Mouse (Mus musculus): ENCODE results near the gene Snx9. TPM values are rescaled to one million over a fixed set of nuclear protein-coding genes. Genes with fewer than 3 reads are reported as not detected.
A peak's percentile ranks its signal among the peaks of the same experiment; 100 is the strongest.

The Snx9 gene
- polyA plus RNA-seq, 1 experiment from 2014 or later, result 39.9 TPM

DNA sequence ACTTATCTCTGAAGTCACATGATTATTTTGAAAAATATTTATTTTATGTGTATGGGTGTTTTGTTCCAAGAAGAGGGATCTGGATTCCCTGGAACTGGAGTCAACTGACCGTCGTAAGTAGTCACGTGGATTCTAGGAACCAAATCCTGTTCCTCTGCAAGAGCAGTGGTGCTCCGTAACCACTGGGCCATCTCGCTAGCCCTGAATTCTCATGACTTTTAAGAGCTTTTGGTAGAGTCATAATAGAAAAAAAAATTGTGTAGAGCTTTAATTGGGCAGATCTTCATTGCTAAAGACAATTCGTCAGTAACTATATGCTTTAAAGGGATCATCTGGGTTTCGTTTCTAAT, 2.5 kb downstream of the Snx9 start:
- Histone ChIP-seq H3K36me3 (ENCODE audit: control insufficient read depth, insufficient read depth, low read length) (no peaks in the 10 kb centered on the region), H3K27me3 (ENCODE audit: control insufficient read depth, insufficient read depth, low read length) (no peaks in the 10 kb centered on the region), H3K4me3 (ENCODE audit: low read depth, low read length) (no peak overlapping the region), H3K27ac (ENCODE audit: low read length) (no peak overlapping the region), H3K4me1 (ENCODE audit: control insufficient read depth, insufficient read depth, low read length) (peaks cover 19% of the 10 kb centered on the region), H3K4me2 (replicated peaks; ENCODE audit: low read depth, low read length) (no peak overlapping the region), H3K9me3 (ENCODE audit: control insufficient read depth, low read depth, low read length) (no peaks in the 10 kb centered on the region), H3K9ac (replicated peaks; ENCODE audit: low read depth, low read length) (no peak overlapping the region)
- WGBS, result 92% methylated on average over 7 of the region's 7 CpGs
- no peak for ATAC-seq (ENCODE audit: insufficient number of reproducible peaks, insufficient read depth, low FRiP score, low read depth)

DNA sequence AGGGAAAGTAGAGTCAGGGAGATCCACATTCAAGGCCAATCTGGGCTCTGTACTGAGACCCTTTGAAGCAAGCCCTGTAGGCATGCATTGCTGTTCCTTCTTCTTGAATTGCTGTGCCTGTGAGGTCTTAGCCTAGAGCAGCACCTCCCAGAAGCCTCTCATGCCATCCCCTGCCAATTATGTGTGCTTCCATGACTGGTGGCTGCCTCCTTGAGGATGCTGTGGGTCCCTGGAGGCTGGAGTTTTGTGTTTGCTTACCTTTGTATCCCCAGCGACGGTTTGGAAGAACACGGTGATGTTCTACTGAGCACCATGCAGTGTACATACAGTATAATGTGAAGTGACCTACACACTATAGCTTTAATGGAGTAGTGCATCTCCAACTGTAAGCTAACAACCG, 4.2 kb downstream of the Snx9 start:
- 74% methylated on average over 4 of the region's 4 CpGs for WGBS
- no peaks in the 10 kb centered on the region for H3K9me3 ChIP-seq (ENCODE audit: control insufficient read depth, low read depth, low read length)
- no peak overlapping the region for H3K27ac ChIP-seq (ENCODE audit: low read length)
- H3K27me3 ChIP-seq (ENCODE audit: control insufficient read depth, insufficient read depth, low read length), result no peaks in the 10 kb centered on the region
- H3K4me3 ChIP-seq (ENCODE audit: low read depth, low read length), result no peak overlapping the region
- ATAC-seq (ENCODE audit: insufficient number of reproducible peaks, insufficient read depth, low FRiP score, low read depth), result no peak
- H3K4me1 ChIP-seq (ENCODE audit: control insufficient read depth, insufficient read depth, low read length), result peaks cover 25% of the 10 kb centered on the region
- H3K9ac ChIP-seq (replicated peaks; ENCODE audit: low read depth, low read length), result no peak overlapping the region
- H3K36me3 ChIP-seq (ENCODE audit: control insufficient read depth, insufficient read depth, low read length), result no peaks in the 10 kb centered on the region
- H3K4me2 ChIP-seq (replicated peaks; ENCODE audit: low read depth, low read length), result no peak overlapping the region

DNA sequence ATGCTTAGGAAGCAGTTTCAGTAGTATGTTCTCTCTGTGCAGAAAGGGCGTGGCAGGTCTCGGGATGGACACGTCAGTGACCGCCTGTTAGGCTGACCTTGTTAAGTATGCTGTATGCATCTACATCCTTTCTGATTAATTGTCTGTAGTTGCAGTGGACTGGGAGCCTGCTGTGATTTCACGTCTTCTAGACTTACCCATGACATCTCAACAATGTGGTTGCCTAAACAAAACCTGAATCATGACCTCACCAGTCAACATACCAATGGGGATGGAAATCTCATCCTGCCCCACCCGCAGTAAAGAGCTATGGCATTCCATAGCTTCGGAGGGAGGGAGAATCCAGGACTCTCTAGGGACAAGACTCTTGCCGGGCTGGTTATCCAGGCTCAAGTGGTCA, 5.0 kb downstream of the Snx9 start:
- Histone ChIP-seq H3K9me3 (ENCODE audit: control insufficient read depth, low read depth, low read length) (no peaks in the 10 kb centered on the region), H3K9ac (replicated peaks; ENCODE audit: low read depth, low read length) (no peak overlapping the region), H3K27ac (ENCODE audit: low read length) (no peak overlapping the region), H3K27me3 (ENCODE audit: control insufficient read depth, insufficient read depth, low read length) (no peaks in the 10 kb centered on the region), H3K36me3 (ENCODE audit: control insufficient read depth, insufficient read depth, low read length) (no peaks in the 10 kb centered on the region), H3K4me1 (ENCODE audit: control insufficient read depth, insufficient read depth, low read length) (peaks cover 25% of the 10 kb centered on the region), H3K4me3 (ENCODE audit: low read depth, low read length) (no peak overlapping the region), H3K4me2 (replicated peaks; ENCODE audit: low read depth, low read length) (no peak overlapping the region)
- 51% methylated on average over 8 of the region's 8 CpGs for WGBS
- ATAC-seq (ENCODE audit: insufficient number of reproducible peaks, insufficient read depth, low FRiP score, low read depth), result no peak

DNA sequence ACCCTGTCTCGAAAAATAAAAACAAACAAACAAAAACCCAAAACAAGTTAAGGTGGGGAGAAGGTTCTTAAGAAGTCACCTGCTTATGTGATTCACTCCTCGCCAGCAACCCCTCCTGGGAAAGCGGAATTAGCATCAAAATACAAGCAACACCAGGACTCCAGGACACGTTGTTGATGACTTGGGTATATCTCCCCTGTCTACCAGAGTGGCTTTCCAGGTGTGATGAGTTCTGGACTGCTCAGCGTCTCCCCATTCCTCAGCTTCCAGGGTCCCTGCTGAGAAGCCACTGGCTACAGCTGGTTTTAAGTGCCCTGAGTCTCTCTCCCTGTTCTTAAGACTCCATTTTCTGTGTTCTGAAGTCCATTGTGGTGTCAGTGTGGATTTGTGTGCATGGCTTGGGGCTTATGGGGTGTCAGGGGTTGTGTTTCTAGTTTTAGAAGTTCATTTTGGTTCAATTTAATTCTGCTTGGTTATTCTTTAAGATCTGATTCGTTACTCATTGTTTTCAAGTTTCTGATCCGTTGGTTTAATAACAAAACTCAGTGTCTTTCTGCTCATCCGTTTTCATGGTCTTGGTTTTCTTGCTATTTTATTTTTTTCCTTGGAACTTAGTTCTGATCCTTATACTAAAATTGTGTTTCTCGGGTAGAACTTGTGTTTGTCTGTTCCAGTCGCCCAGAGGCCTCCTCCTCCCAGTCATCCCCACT, 7.7 kb downstream of the Snx9 start:
- H3K4me1 ChIP-seq (ENCODE audit: control insufficient read depth, insufficient read depth, low read length), result peaks cover 16% of the 10 kb centered on the region
- H3K9ac ChIP-seq (replicated peaks; ENCODE audit: low read depth, low read length), result no peak overlapping the region; the same call in 1 of the 2 replicates
- no peaks in the 10 kb centered on the region for H3K9me3 ChIP-seq (ENCODE audit: control insufficient read depth, low read depth, low read length)
- 65% methylated on average over 10 of the region's 10 CpGs for WGBS
- H3K4me2 ChIP-seq (replicated peaks; ENCODE audit: low read depth, low read length), result peak overlapping the region; percentile 43
- H3K27ac ChIP-seq (ENCODE audit: low read length), result peak overlapping the region; percentile 88; the same call in 1 of the 2 replicates
- no peak for ATAC-seq (ENCODE audit: insufficient number of reproducible peaks, insufficient read depth, low FRiP score, low read depth)
- no peaks in the 10 kb centered on the region; the same call in 1 of the 2 replicates for H3K36me3 ChIP-seq (ENCODE audit: control insufficient read depth, insufficient read depth, low read length)
- H3K27me3 ChIP-seq (ENCODE audit: control insufficient read depth, insufficient read depth, low read length), result no peaks in the 10 kb centered on the region
- peak overlapping the region; percentile 17; the same call in 1 of the 2 replicates for H3K4me3 ChIP-seq (ENCODE audit: low read depth, low read length)

DNA sequence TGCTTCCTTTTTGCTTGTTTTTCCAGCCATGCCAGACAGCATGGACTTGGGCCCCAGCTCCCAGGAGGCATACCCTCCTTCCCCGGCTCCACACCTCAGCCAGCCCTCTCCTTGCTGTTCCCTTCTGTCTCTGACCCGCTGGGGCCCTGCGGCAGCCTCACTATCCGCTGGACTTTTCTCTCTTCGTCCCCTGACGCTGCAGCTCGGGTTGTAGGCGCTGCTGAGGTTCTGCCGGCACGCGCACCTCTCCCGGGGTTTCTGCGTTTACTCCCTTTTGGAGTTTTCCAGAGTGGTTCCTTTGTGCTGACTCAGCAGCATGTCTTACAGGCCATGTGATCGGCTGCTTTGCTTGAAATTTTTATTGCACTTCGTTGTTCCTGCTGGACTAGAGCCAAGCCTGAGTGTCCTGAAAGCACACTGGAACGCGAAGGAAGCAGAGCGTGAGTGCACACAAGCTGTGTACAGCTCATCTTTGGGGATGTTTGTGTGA, 8.3 kb downstream of the Snx9 start:
- WGBS, result 9% methylated on average over 18 of the region's 18 CpGs
- peak; percentile 49; the same call in 1 of the 2 replicates for ATAC-seq (ENCODE audit: insufficient number of reproducible peaks, insufficient read depth, low FRiP score, low read depth)

DNA sequence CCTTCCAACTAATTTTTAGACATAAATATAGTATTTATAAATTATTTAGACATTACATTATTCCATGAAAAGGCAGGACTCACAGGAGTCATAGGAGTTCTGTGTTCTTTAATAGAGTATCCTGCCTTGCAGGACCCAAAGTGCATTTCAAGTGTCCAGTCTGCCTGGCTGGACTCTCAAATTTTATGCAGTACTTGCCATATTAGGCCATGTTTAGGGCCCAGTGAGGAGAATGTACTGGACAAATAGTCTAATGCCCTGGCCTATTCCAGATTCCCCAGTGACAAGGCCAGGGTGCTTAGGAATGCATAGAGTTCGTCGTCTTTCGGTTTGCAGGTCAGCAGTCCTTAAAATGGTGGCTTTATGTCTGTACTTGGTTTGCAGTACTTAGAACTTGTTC, 8.9 kb downstream of the Snx9 start:
- H3K36me3 ChIP-seq (ENCODE audit: control insufficient read depth, insufficient read depth, low read length), result no peaks in the 10 kb centered on the region; the same call in 1 of the 2 replicates
- 95% methylated on average over 3 of the region's 3 CpGs for WGBS
- ATAC-seq (ENCODE audit: insufficient number of reproducible peaks, insufficient read depth, low FRiP score, low read depth), result no peak
- H3K4me1 ChIP-seq (ENCODE audit: control insufficient read depth, insufficient read depth, low read length), result peaks cover 16% of the 10 kb centered on the region
- H3K27ac ChIP-seq (ENCODE audit: low read length), result no peak overlapping the region; the same call in 1 of the 2 replicates
- no peak overlapping the region for H3K4me3 ChIP-seq (ENCODE audit: low read depth, low read length)
- no peak overlapping the region for H3K9ac ChIP-seq (replicated peaks; ENCODE audit: low read depth, low read length)
- no peaks in the 10 kb centered on the region for H3K27me3 ChIP-seq (ENCODE audit: control insufficient read depth, insufficient read depth, low read length)
- no peaks in the 10 kb centered on the region for H3K9me3 ChIP-seq (ENCODE audit: control insufficient read depth, low read depth, low read length)
- no peak overlapping the region for H3K4me2 ChIP-seq (replicated peaks; ENCODE audit: low read depth, low read length)

More for the DNA sequence above, 8.3 kb downstream of the Snx9 start:
- Histone ChIP-seq H3K4me1 (ENCODE audit: control insufficient read depth, insufficient read depth, low read length) (peaks cover 16% of the 10 kb centered on the region), H3K4me3 (ENCODE audit: low read depth, low read length) (peak overlapping the region; percentile 17; the same call in 1 of the 2 replicates), H3K9me3 (ENCODE audit: control insufficient read depth, low read depth, low read length) (no peaks in the 10 kb centered on the region), H3K27ac (ENCODE audit: low read length) (peak overlapping the region; percentile 88), H3K27me3 (ENCODE audit: control insufficient read depth, insufficient read depth, low read length) (no peaks in the 10 kb centered on the region), H3K36me3 (ENCODE audit: control insufficient read depth, insufficient read depth, low read length) (no peaks in the 10 kb centered on the region; the same call in 1 of the 2 replicates), H3K4me2 (replicated peaks; ENCODE audit: low read depth, low read length) (peak overlapping the region; percentile 43), H3K9ac (replicated peaks; ENCODE audit: low read depth, low read length) (peak overlapping the region; percentile 22; the same call in 1 of the 2 replicates)

DNA sequence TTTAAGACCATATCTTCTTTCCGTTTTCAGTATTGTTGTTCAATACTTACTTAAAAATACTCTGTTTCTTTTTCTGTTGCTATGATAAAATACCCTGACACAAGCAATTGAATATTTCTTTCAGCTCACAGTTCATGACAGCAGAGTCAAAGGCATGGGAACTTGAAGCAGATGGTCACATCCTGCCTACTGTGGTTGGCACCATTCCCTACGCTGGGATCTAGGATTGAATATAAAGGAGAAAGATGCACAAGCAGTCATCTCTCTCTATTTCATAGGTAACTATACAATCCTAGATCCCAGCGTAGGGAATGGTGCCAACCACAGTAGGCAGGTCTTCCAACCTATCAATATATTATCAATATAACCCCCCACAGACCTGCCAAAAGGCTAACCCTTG, 9.3 kb downstream of the Snx9 start:
- H3K4me3 ChIP-seq (ENCODE audit: low read depth, low read length), result no peak overlapping the region
- ATAC-seq (ENCODE audit: insufficient number of reproducible peaks, insufficient read depth, low FRiP score, low read depth), result no peak
- no peaks in the 10 kb centered on the region for H3K9me3 ChIP-seq (ENCODE audit: control insufficient read depth, low read depth, low read length)
- 96% methylated on average over 3 of the region's 3 CpGs for WGBS
- no peak overlapping the region for H3K27ac ChIP-seq (ENCODE audit: low read length)
- H3K4me1 ChIP-seq (ENCODE audit: control insufficient read depth, insufficient read depth, low read length), result peaks cover 16% of the 10 kb centered on the region
- H3K4me2 ChIP-seq (replicated peaks; ENCODE audit: low read depth, low read length), result no peak overlapping the region
- no peaks in the 10 kb centered on the region; the same call in 1 of the 2 replicates for H3K36me3 ChIP-seq (ENCODE audit: control insufficient read depth, insufficient read depth, low read length)
- no peak overlapping the region for H3K9ac ChIP-seq (replicated peaks; ENCODE audit: low read depth, low read length)
- H3K27me3 ChIP-seq (ENCODE audit: control insufficient read depth, insufficient read depth, low read length), result no peaks in the 10 kb centered on the region

DNA sequence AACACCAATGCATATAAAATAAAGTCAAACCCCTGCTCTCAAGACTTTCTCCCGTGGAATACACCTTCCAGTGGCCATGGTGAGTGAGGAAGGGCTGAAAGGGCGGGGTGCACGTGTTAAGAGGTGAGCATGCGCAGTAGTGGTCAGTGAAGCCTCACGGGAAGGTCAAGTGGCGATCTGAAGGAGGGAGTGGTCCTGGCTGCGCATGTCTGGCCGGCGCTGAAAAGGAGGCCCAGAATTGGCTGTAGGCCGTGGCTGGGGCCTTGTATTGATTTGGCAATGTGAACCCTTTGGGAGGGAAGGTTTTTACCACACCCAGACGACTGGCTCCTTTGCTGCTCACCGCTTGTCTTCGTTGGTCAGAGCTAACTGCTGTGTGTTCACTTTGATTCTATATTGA, 12.8 kb downstream of the Snx9 start:
- Histone ChIP-seq H3K27ac (ENCODE audit: low read length) (no peak overlapping the region), H3K27me3 (ENCODE audit: control insufficient read depth, insufficient read depth, low read length) (no peaks in the 10 kb centered on the region), H3K4me3 (ENCODE audit: low read depth, low read length) (no peak overlapping the region), H3K9ac (replicated peaks; ENCODE audit: low read depth, low read length) (no peak overlapping the region), H3K4me1 (ENCODE audit: control insufficient read depth, insufficient read depth, low read length) (peaks cover 13% of the 10 kb centered on the region), H3K36me3 (ENCODE audit: control insufficient read depth, insufficient read depth, low read length) (no peaks in the 10 kb centered on the region; the same call in 1 of the 2 replicates), H3K4me2 (replicated peaks; ENCODE audit: low read depth, low read length) (no peak overlapping the region), H3K9me3 (ENCODE audit: control insufficient read depth, low read depth, low read length) (no peaks in the 10 kb centered on the region)
- WGBS, result 95% methylated on average over 13 of the region's 13 CpGs
- ATAC-seq (ENCODE audit: insufficient number of reproducible peaks, insufficient read depth, low FRiP score, low read depth), result no peak

Data from stomach, embryonic 14.5 days (tissue).